Mouse (Mus musculus) urinary bladder, postnatal 10 days (tissue): ENCODE measurements around the gene Asrgl1.
A peak's percentile ranks its signal among the peaks of the same experiment; 100 is the strongest.
"Not testable (repeated sequence)": the region's sequence is repeated elsewhere in the genome, so short reads cannot be mapped to it uniquely, and the experiment has no call there.

Experiments used
- DNase-seq: peaks from one replicate; pipeline ENCODE4 v3.0.0; 2022; ENCODE audit warnings: low spot score

The Asrgl1 gene

GRCm38 (mm10) chr19:9103986-9104385, 31.4 kb downstream of the Asrgl1 start:
- no peak for DNase-seq

- DNase-seq, result no peak
These were observed 34.4 kb downstream of the Asrgl1 start for GRCm38 (mm10) chr19:9101062-9101457.

- no peak for DNase-seq
These were observed 35.0 kb downstream of the Asrgl1 start for GRCm38 (mm10) chr19:9100297-9101061.

GRCm38 (mm10) chr19:9099751-9100150, 35.7 kb downstream of the Asrgl1 start:
- no peak for DNase-seq

GRCm38 (mm10) chr19:9097441-9097840, 38.0 kb downstream of the Asrgl1 start:
- DNase-seq, result no peak

GRCm38 (mm10) chr19:9095111-9095510, 40.3 kb downstream of the Asrgl1 start:
- no peak for DNase-seq

- DNase-seq, result no peak
These were observed 44.7 kb downstream of the Asrgl1 start for GRCm38 (mm10) chr19:9090709-9091108.

GRCm38 (mm10) chr19:9090191-9090590, 45.2 kb downstream of the Asrgl1 start:
- no peak for DNase-seq

GRCm38 (mm10) chr19:9087821-9088220, 47.6 kb downstream of the Asrgl1 start, which contains the start of gene Scgb1a1:
Scgb1a1 (minus strand) TSS chr19:9087958.
- no peak for DNase-seq

- DNase-seq, result not testable (repeated sequence)
These were observed 51.5 kb downstream of the Asrgl1 start for GRCm38 (mm10) chr19:9083892-9084291.

- no peak for DNase-seq
These were observed 52.5 kb downstream of the Asrgl1 start for GRCm38 (mm10) chr19:9083010-9083355.

- peak; percentile 55 for DNase-seq
These were observed 53.0 kb downstream of the Asrgl1 start for GRCm38 (mm10) chr19:9082191-9083009.

GRCm38 (mm10) chr19:9081311-9082190, 53.9 kb downstream of the Asrgl1 start:
- DNase-seq, result no peak

- DNase-seq, result no peak
These were observed 55.5 kb downstream of the Asrgl1 start for GRCm38 (mm10) chr19:9079916-9080315.

GRCm38 (mm10) chr19:9076982-9077660, 58.3 kb downstream of the Asrgl1 start:
- no peak for DNase-seq

- no peak for DNase-seq
These were observed 59.4 kb downstream of the Asrgl1 start for GRCm38 (mm10) chr19:9076035-9076434.

- no peak for DNase-seq
These were observed 59.9 kb downstream of the Asrgl1 start for GRCm38 (mm10) chr19:9075558-9075957.

- DNase-seq, result no peak
These were observed 61.0 kb downstream of the Asrgl1 start for GRCm38 (mm10) chr19:9074424-9074823.

- DNase-seq, result no peak
These were observed 61.5 kb downstream of the Asrgl1 start for GRCm38 (mm10) chr19:9073776-9074411.

- no peak for DNase-seq
These were observed 63.3 kb downstream of the Asrgl1 start for GRCm38 (mm10) chr19:9072157-9072530.

GRCm38 (mm10) chr19:9071456-9072156, 63.8 kb downstream of the Asrgl1 start:
- no peak for DNase-seq
